Mouse (Mus musculus) midbrain, embryonic 16.5 days (tissue): Measurements from ENCODE around the gene Gskip. TPM values are rescaled to one million over a fixed set of nuclear protein-coding genes. Genes with fewer than 3 reads are reported as not detected.

Source experiments
- ATAC-seq: fragments of 200-750 bp; cut with Nextera tagmentation; 2 replicates; pipeline ENCODE4 v1.8.0; 2017; ENCODE audit warnings: moderate TSS enrichment
- H3K27ac ChIP-seq: fragments of 300-500 bp; sonication (generic); 2 replicates; pipeline ENCODE4 v1.5.1; 2014; ENCODE audit warnings: mild to moderate bottlenecking, low read length, mixed read lengths
- H3K27me3 ChIP-seq: fragments of 300-500 bp; sonication (generic); 2 replicates; pipeline ENCODE4 v1.6.1; 2014; ENCODE audit warnings: low read depth, low read length, mixed read lengths; ENCODE audit not compliant: control insufficient read depth, insufficient read depth
- H3K36me3 ChIP-seq: fragments of 300-500 bp; sonication (generic); 2 replicates; pipeline ENCODE4 v1.6.1; 2014; ENCODE audit warnings: mild to moderate bottlenecking, low read length, moderate library complexity, mixed read lengths; ENCODE audit not compliant: control insufficient read depth, insufficient read depth
- H3K4me1 ChIP-seq: fragments of 300-500 bp; sonication (generic); 2 replicates; pipeline ENCODE4 v1.6.1; 2014; ENCODE audit warnings: mild to moderate bottlenecking, low read length, mixed read lengths; ENCODE audit not compliant: control insufficient read depth, insufficient read depth
- H3K4me2 ChIP-seq: fragments of 300-500 bp; sonication (generic); 2 replicates; pipeline ENCODE4 v1.6.1; 2014; ENCODE audit warnings: mild to moderate bottlenecking, low read length, mixed read lengths
- H3K4me3 ChIP-seq: fragments of 300-500 bp; sonication (generic); 2 replicates; pipeline ENCODE4 v1.5.1; 2014; ENCODE audit warnings: low read depth, mild to moderate bottlenecking, low read length, moderate library complexity, mixed read lengths
- H3K9ac ChIP-seq: fragments of 300-500 bp; sonication (generic); 2 replicates; pipeline ENCODE4 v1.6.1; 2014; ENCODE audit warnings: low read depth, low read length, mixed read lengths
- H3K9me3 ChIP-seq: fragments of 300-500 bp; sonication (generic); replicated peaks from 2 replicates; pipeline ENCODE4 v1.6.1; 2014; ENCODE audit warnings: mild to moderate bottlenecking, low read length, mixed read lengths; ENCODE audit not compliant: control insufficient read depth, poor library complexity, severe bottlenecking
- WGBS: fragments of 180-500 bp; shearing (Covaris S2); extraction: QIAGEN DNeasy Blood & Tissue Kit; methylation state at CpG from one replicate; pipeline ENCODE4 v1.1.7; 2014; 5-methylcytosine and 5-hydroxymethylcytosine counted together
- polyA plus RNA-seq: library from polyadenylated mRNA; unstranded; fragments of >200 nt; fragmentation: Nextera tagmentation; extraction: Ambion mirVana; gene quantifications from 2 replicates; pipeline ENCODE4 v1.2.1, GENCODE M21; 2015

The Gskip gene
- polyA plus RNA-seq: 29.9 and 32.1 TPM in 2 replicates

DNA sequence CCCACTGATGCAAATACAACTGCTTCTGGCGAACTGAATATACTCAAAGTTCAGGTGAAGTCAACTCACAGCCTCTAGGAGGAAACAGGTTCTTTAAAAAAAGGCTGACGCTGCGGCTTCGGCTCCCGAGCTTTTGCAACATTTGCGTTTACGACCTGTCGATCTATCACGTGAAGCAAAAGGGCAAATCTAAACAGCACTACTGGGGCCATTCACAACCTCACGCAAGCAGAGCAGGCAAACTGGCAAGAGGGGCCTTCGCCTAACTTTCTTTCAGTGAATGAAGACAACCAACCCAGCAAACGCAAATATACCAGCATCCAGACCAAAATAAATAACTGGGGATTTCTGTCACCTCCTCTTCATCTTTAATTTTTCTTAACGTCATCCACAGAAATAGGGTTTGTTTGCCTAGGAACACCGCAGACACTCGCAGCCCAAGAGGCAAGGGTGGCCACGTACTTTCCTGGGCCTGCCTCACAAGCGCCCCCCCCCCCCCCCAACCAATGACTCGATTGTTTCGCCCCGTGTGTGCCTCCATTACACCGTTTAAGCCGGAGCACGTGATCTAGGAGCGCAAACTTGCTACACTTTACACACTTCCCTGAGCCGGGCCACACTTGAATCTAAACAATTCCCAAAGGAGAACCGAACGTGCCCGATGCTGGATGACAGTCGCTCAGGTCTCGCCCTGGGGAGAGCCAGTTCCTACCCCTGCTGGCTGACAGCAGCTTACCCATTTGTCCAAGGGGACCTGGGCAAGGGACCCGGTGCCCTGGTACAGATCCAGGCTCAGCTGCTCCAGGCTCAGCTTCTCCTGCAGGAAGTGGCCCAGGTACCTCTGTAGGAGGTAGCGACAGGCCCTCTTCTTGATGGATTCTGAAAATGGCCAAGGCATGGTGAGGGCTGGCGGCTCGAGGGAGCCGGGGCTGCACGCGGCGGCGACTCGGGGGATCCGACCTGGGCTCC, at the start of gene Gskip:
Gene Gskip, plus strand, starts transcription at position 897 of the 969 bp plus-strand sequence.
- H3K27me3 ChIP-seq: no peaks in the 10 kb centered on the region
- H3K9ac ChIP-seq: peak within 1 kb of the TSS; percentile 90
- H3K36me3 ChIP-seq: no peaks in the 10 kb centered on the region
- no peaks in the 10 kb centered on the region for H3K9me3 ChIP-seq
- under 1% methylated on average over 41 of the region's 41 CpGs for WGBS
- peak within 1 kb of the TSS; percentile 95 for H3K27ac ChIP-seq
- H3K4me2 ChIP-seq: peak within 1 kb of the TSS; percentile 84
- peak within 1 kb of the TSS; percentile 97 for H3K4me3 ChIP-seq
- peaks cover 32% of the 10 kb centered on the region for H3K4me1 ChIP-seq
- ATAC-seq: peak; percentile 73

DNA sequence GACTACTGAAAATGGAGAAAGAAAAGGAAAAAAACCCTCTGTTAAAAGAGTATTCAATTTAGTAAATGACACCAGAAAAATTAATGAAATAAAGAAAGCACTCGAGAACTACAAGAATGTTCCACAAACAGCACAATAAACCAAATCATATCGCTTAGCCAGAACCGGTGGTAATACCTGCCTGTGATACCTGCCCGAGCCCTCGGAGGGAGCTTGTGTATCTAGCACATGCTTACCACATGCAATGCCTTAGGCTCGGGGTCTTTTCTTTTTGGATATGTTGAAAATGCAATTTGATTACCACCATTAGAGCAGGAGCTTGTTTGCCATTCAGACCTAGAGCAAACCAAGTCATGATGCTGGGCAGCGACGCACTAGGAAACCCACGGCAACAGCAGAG, 48.1 kb upstream of the Gskip start:
- Histone ChIP-seq H3K4me1 (no peaks in the 10 kb centered on the region), H3K27ac (no peak overlapping the region), H3K36me3 (peaks cover 44% of the 10 kb centered on the region), H3K4me3 (no peak overlapping the region), H3K4me2 (no peak overlapping the region), H3K27me3 (no peaks in the 10 kb centered on the region), H3K9ac (no peak overlapping the region), H3K9me3 (no peaks in the 10 kb centered on the region)
- no peak for ATAC-seq
- 95% methylated on average over 9 of the region's 9 CpGs for WGBS

DNA sequence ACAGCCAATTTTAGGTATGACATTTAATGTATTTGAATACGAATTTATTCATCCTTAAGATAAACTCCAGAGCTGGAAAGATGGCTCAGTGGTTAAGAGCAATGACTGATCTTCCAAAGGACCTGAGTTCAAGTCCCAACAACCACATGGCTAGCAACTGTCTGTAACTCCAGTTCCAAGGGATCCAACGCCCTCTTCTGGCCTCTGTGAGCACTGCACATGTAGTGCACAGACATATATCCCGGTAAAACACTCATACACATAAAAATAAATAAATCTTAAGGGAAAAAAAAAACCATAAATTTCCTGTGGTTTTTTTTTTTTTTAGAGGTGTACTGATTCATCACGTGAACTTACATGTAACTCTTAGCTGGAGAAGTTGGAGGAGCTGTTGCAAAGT, 47.1 kb upstream of the Gskip start:
- ATAC-seq: no peak
- 77% methylated on average over 4 of the region's 4 CpGs for WGBS
- Histone ChIP-seq H3K9ac (no peak overlapping the region), H3K4me1 (no peaks in the 10 kb centered on the region), H3K4me3 (no peak overlapping the region), H3K36me3 (peaks cover 47% of the 10 kb centered on the region), H3K4me2 (no peak overlapping the region), H3K27me3 (no peaks in the 10 kb centered on the region), H3K9me3 (no peaks in the 10 kb centered on the region), H3K27ac (no peak overlapping the region)

DNA sequence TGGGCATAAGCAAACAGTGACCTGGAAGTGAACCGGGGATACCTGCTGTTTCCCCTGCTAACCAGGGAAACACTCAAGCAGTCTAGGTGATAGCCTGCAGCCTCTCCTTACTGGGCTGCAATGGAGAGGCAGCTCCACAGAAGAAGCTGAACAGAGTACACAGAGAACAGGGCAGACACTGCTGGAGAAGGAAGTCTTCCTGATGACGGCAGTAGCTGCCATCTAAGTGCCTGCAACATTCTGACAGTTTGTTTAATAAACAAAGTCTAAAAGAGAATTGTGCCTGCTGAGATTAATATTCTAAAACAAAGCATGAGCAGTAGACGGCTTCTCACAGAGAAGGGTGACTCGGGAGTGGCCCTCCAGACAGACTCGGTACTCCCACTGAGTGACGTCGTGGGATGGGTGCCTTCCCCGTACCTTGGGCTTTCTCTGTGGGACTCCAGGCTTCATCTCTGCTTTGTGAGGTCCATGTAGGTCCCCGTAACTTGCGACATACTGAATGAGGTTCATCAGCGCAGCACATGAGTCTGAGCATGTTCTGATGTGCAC, 41.8 kb upstream of the Gskip start:
- H3K9ac ChIP-seq: no peak overlapping the region
- no peaks in the 10 kb centered on the region for H3K27me3 ChIP-seq
- H3K4me1 ChIP-seq: no peaks in the 10 kb centered on the region
- H3K36me3 ChIP-seq: peaks cover 57% of the 10 kb centered on the region
- no peak overlapping the region for H3K4me3 ChIP-seq
- no peak overlapping the region for H3K27ac ChIP-seq
- H3K9me3 ChIP-seq: no peaks in the 10 kb centered on the region
- H3K4me2 ChIP-seq: no peak overlapping the region
- 94% methylated on average over 11 of the region's 11 CpGs for WGBS
- no peak for ATAC-seq

DNA sequence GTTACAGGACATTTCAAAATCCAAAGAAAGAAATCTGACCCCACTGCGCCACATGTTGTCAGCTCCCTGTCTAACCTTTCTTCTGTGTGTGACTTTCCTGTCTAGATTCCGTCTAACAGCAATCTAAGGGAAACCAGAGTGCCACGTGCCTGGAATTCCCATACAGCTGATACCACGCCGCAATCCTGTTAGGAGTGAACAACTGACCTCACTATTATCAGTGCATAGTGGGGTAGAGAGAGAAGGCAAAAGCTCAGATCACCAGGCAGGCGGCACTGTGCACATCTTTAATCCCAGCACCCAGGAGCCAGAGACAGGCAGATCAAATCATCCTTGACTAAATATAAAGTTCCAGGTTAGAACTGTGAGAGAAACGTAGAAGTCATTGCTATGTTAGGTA, 28.8 kb upstream of the Gskip start:
- no peaks in the 10 kb centered on the region for H3K27me3 ChIP-seq
- ATAC-seq: no peak
- H3K27ac ChIP-seq: no peak overlapping the region
- H3K4me2 ChIP-seq: no peak overlapping the region
- no peak overlapping the region for H3K9ac ChIP-seq
- 93% methylated on average over 7 of the region's 7 CpGs for WGBS
- peaks cover 57% of the 10 kb centered on the region for H3K36me3 ChIP-seq
- no peaks in the 10 kb centered on the region for H3K4me1 ChIP-seq
- no peak overlapping the region for H3K4me3 ChIP-seq
- no peaks in the 10 kb centered on the region for H3K9me3 ChIP-seq

DNA sequence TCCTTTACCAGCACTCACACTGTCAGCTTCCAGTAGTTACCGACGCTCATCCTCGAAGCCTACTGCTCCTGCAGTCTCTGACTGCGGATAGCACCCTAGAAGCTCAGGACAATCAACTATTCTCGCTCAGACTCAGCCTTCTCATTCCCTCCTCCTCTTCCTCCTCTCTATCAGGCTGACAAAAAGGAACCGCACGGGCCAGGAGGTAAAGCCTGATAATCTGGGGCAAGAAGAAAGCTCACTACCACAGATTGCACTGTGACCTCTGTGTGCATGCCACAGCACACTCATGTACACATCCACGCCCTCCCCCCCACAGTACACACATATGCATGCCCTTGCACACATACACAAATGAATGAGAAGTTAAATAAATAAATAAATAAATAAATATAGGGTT, 8.4 kb upstream of the Gskip start:
- no peak for ATAC-seq
- H3K4me2 ChIP-seq: no peak overlapping the region
- no peak overlapping the region for H3K27ac ChIP-seq
- no peaks in the 10 kb centered on the region for H3K9me3 ChIP-seq
- H3K4me3 ChIP-seq: no peak overlapping the region
- no peaks in the 10 kb centered on the region for H3K4me1 ChIP-seq
- H3K27me3 ChIP-seq: no peaks in the 10 kb centered on the region
- H3K9ac ChIP-seq: no peak overlapping the region
- H3K36me3 ChIP-seq: peaks cover 16% of the 10 kb centered on the region
- 91% methylated on average over 8 of the region's 8 CpGs for WGBS

DNA sequence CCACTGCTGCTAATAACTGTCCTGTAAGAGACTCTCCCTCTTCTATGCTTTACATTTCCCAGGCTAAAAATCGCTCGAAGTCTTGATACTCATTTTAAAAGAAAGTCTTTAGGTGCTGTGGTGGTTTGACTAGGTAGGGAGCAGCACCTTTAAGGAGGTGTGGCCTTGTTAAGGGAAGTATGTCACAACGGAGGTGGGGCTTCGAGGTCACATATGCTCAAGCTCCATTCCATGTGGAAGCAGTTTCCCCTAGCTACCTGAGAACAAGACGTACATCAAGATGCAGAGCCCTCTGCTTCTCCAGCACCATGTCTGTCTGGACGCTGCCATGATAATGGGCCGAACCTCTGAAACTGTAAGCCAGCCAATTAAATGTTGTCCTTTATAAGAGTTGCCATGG, 6.4 kb upstream of the Gskip start:
- H3K9me3 ChIP-seq: no peaks in the 10 kb centered on the region
- no peak overlapping the region for H3K4me3 ChIP-seq
- peaks cover 12% of the 10 kb centered on the region for H3K4me1 ChIP-seq
- 90% methylated on average over 7 of the region's 7 CpGs for WGBS
- peaks cover 12% of the 10 kb centered on the region; the same call in 1 of the 2 replicates for H3K36me3 ChIP-seq
- H3K4me2 ChIP-seq: no peak overlapping the region
- no peak overlapping the region for H3K27ac ChIP-seq
- no peak for ATAC-seq
- no peak overlapping the region for H3K9ac ChIP-seq
- no peaks in the 10 kb centered on the region for H3K27me3 ChIP-seq

DNA sequence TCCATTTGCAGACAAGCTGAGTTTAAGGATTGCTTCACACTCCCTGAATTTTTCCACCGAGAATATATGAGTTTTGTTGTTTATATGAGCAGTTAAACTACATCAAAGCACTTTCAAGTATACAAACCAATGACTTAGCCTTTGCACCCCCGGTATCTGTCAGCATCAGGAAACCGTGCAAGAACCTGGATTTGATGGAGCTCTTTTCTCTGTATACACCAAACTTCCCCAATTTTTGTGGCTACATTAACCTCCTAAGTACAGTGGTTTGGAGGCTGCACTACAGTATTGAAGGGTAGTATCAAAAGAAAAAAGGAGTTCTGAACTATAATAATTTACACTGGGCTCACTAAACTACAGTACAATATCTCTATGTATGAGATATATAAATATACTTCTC, 5.9 kb upstream of the Gskip start:
- H3K4me3 ChIP-seq: no peak overlapping the region
- peaks cover 6% of the 10 kb centered on the region; the same call in 1 of the 2 replicates for H3K36me3 ChIP-seq
- H3K27me3 ChIP-seq: no peaks in the 10 kb centered on the region
- H3K9ac ChIP-seq: no peak overlapping the region
- no peak for ATAC-seq
- peaks cover 17% of the 10 kb centered on the region for H3K4me1 ChIP-seq
- H3K9me3 ChIP-seq: no peaks in the 10 kb centered on the region
- H3K27ac ChIP-seq: no peak overlapping the region
- no peak overlapping the region for H3K4me2 ChIP-seq
- WGBS: 96% methylated on average over 3 of the region's 3 CpGs
